Mouse (Mus musculus) activated CD4-positive, CD25-positive, alpha-beta regulatory T cell, adult 4 months (primary cell): Measurements from ENCODE around the gene Gabrp. TPM values are rescaled to one million over a fixed set of nuclear protein-coding genes. Genes with fewer than 3 reads are reported as not detected.

Experiments used
- ATAC-seq: one replicate; pipeline ENCODE4 v1.8.0; 2017
- polyA plus RNA-seq, 2 experiments: library from polyadenylated mRNA; unstranded; fragments of 100-300 nt; shearing (Covaris generic); gene quantifications; one replicate each; pipeline ENCODE4 v1.2.1; 2017

Gabrp gene
- polyA plus RNA-seq, 2 experiments from 2014 or later, result not detected

DNA sequence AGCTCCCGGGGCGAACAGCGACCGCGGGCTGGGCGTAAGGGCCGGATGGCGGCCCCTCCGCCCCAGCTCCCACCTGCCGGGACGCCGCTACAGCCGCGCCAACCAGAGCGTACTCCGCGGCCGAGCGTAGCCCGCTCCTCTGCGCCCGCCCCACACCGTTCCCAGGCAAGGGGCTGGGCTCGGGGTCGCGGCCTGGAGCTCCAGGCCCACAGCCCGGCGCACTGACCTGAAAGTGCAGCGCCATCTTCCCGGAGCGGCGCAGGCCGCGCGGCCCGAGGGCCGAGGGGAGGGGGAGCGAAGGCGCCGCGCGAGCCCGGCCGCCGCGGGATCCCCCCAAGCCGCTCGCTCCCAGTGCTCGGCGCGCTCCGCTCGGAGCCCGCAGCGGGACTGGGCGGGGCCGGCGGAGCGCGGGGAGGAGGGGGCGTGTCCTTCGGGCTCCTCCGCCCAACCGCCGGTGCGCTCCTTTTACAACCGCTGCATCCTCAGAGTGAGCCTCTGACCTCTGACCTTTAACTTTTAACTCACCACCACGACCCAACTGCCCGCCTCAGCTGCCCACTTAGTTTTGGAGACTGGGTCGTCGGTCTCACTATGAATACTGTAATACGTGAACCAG lies 65.3 kb downstream of the Gabrp start, which contains the start of gene Ranbp17:
Gene Ranbp17 (minus strand): TSS at position 371 of the 616 bp plus-strand sequence.
- no peak for ATAC-seq

DNA sequence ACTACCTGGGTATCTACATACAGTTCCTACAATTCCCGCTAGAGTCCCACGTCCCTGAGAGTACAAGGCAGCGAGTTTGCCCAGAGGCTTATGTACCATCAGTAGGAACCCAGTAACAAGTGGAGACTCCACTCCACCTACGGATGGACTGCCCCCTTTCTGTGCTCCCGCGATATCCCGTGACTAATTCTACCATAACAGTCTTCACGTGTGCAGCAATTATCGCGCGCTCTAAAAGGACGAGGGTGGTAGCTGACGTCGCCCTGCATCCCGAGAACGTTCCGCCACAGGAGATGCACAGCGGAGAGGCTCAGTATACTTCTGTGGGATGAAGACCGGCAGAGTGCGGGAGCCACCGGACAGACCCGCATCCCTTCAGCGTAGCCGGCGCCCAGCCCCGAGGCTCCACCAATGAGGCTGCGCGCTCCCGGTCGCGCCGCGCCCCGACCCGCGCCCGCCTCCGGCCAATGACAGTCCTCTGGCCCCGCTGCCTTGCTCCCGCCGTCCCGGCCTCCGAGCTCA lies 65.8 kb downstream of the Gabrp start:
- ATAC-seq, result no peak

DNA sequence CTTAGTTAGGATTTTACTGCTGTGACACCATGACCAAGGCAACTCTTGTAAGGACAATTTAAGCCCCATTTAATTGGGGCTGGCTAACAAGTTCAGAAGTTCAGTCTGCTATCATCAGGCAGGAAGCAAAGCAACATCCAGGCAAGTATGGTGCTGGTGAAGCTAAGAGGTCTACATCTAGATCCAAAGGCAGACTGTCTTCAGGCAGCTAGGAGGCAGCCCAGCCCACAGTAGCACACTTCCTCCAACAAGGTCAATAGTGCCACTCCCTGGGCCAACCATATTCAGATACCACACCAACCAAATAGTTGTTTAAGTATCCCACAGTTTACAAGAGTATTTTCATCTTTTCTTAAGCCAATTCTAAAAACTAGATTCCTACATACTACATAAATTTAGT lies 69.4 kb downstream of the Gabrp start:
- no peak for ATAC-seq

Other genes starting within 250 kb of the Gabrp start
- under 1 TPM in 1 of 2 experiments, not detected in 1; 0.11 TPM for gene Ranbp17, start 65.2 kb downstream of the Gabrp start, polyA plus RNA-seq
- gene D130052B06Rik, start 20.3 kb upstream of the Gabrp start, polyA plus RNA-seq, result not detected